Mouse (Mus musculus) embryonic fibroblast, embryonic 13.5 days (primary cell): Measurements from ENCODE around the gene Htr1f.

Experiments used
- CTCF ChIP-seq: IDR thresholded peaks from 2 replicates; pipeline ENCODE4 v1.5.1; 2011; ENCODE audit warnings: mild to moderate bottlenecking, control low read depth, low read length, moderate library complexity, borderline replicate concordance; ENCODE audit not compliant: insufficient read depth
- POLR2A ChIP-seq: IDR thresholded peaks from 2 replicates; pipeline ENCODE4 v1.6.1; 2011; ENCODE audit warnings: low read depth, mild to moderate bottlenecking, control low read depth, low read length, moderate library complexity

GRCm38 (mm10) chr16:64987049-64987448 lies 118.6 kb downstream of the Htr1f start:
- TF ChIP-seq POLR2A (no peak), CTCF (no peak)
